Mouse (Mus musculus) R1 (cell line): ENCODE measurements around the gene Ahdc1.
"Not testable (repeated sequence)": the region's sequence is repeated elsewhere in the genome, so short reads cannot be mapped to it uniquely, and the experiment has no call there.

Experiments used
- DNase-seq: peaks from one replicate; pipeline ENCODE4 v3.0.0-alpha.2; 2018; ENCODE audit warnings: low read depth, low spot score

Ahdc1 gene

GRCm38 (mm10) chr4:132993553-132993952 is 17.5 kb upstream of the Ahdc1 start:
- peak; percentile 97 for DNase-seq

GRCm38 (mm10) chr4:132997469-132998237 is 13.4 kb upstream of the Ahdc1 start:
- peak; percentile 64 for DNase-seq

GRCm38 (mm10) chr4:133002896-133003295 is 8.2 kb upstream of the Ahdc1 start:
- DNase-seq, result no peak

GRCm38 (mm10) chr4:133003316-133004018 is 7.6 kb upstream of the Ahdc1 start:
- no peak for DNase-seq

GRCm38 (mm10) chr4:133005233-133005632 is 5.8 kb upstream of the Ahdc1 start:
- DNase-seq, result peak; percentile 89

GRCm38 (mm10) chr4:133005885-133006451 is 5.1 kb upstream of the Ahdc1 start:
- DNase-seq, result not testable (repeated sequence)

GRCm38 (mm10) chr4:133007513-133008380 is 3.3 kb upstream of the Ahdc1 start:
- DNase-seq, result no peak

GRCm38 (mm10) chr4:133009131-133009530 is 1.9 kb upstream of the Ahdc1 start:
- peak; percentile 59 for DNase-seq

- DNase-seq, result no peak
These were observed 1.4 kb upstream of the Ahdc1 start for GRCm38 (mm10) chr4:133009676-133010075.

GRCm38 (mm10) chr4:133010611-133011010 is 449 bp upstream of the Ahdc1 start:
- peak; percentile 94 for DNase-seq

- no peak for DNase-seq
These were observed 1.0 kb downstream of the Ahdc1 start for GRCm38 (mm10) chr4:133011821-133012775.

GRCm38 (mm10) chr4:133012776-133013265 is 1.8 kb downstream of the Ahdc1 start:
- DNase-seq, result peak; percentile 84

GRCm38 (mm10) chr4:133013266-133013891 is 2.3 kb downstream of the Ahdc1 start:
- no peak for DNase-seq

- no peak for DNase-seq
These were observed 3.0 kb downstream of the Ahdc1 start for GRCm38 (mm10) chr4:133014088-133014487.

GRCm38 (mm10) chr4:133014896-133015709 is 4.0 kb downstream of the Ahdc1 start:
- no peak for DNase-seq

GRCm38 (mm10) chr4:133015710-133016651 is 4.9 kb downstream of the Ahdc1 start:
- DNase-seq, result no peak

- no peak for DNase-seq
These were observed 5.8 kb downstream of the Ahdc1 start for GRCm38 (mm10) chr4:133016677-133017415.
